Mouse (Mus musculus) common myeloid progenitor, adult 5-6 weeks (primary cell): ENCODE measurements at regions not wholly inside any gene's neighbourhood (a gene's known extent, or its start where the extent isn't known, plus 50 kb on each side); places are given as distances from the start of the nearest gene placed in this dataset.

Experiments used
- ATAC-seq: replicated peaks from 2 replicates; pipeline ENCODE4 v1.8.0; 2016; ENCODE audit warnings: low read depth, mild to moderate bottlenecking, moderate TSS enrichment, inconsistent platforms; ENCODE audit not compliant: poor library complexity, severe bottlenecking

GRCm38 (mm10) chr14:100889163-100890157, 310.7 kb downstream of the Prr30 start:
- no peak for ATAC-seq

GRCm38 (mm10) chr14:100883115-100883514, 317.0 kb downstream of the Prr30 start:
- peak; percentile 62; the same call in 1 of the 2 replicates for ATAC-seq

GRCm38 (mm10) chr14:100880103-100880502, 320.0 kb downstream of the Prr30 start:
- ATAC-seq = no peak

GRCm38 (mm10) chr14:100867790-100868189, 332.3 kb downstream of the Prr30 start:
- no peak for ATAC-seq

GRCm38 (mm10) chr14:100864792-100865191, 335.3 kb downstream of the Prr30 start:
- no peak for ATAC-seq

- ATAC-seq = no peak
Observed at GRCm38 (mm10) chr14:100864164-100864563, 336.0 kb downstream of the Prr30 start.

- no peak for ATAC-seq
Observed at GRCm38 (mm10) chr14:100842828-100843227, 357.3 kb downstream of the Prr30 start.
